Mouse (Mus musculus) megakaryocyte-erythroid progenitor cell, adult 5 weeks (primary cell): ENCODE results near the gene 1700080E11Rik. TPM values are rescaled to one million over a fixed set of nuclear protein-coding genes. Genes with fewer than 3 reads are reported as not detected.

ENCODE experiments used
- polyA plus RNA-seq: library from polyadenylated mRNA; stranded (reverse); fragments of >175 nt; gene quantifications from 2 replicates; pipeline ENCODE4 v1.2.3, GENCODE M21; 2012

Gene 1700080E11Rik
- polyA plus RNA-seq, result not detected in 2 replicates

DNA sequence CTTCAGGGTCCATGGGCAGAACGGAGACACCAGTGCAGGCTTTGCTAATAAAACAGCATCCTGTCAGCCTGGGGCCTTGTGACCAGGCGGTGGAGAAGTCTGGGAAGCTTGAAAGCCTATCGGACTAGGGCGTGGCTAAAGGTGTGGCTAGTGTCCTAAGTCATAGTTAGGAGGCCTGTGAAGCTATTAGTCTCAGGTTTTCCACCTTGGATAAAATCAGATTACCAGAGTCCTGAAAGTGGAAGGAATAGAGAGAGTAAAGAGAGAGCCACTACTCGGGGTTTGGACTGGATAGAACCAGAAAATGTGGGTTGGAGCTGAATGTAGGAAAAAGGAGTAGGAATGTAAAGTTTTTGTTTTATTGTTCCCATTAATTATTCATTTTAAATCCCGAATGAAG, at the start of gene 1700080E11Rik:
TSS of gene 1700080E11Rik (minus strand) at position 101 of the 400 bp plus-strand sequence.

DNA sequence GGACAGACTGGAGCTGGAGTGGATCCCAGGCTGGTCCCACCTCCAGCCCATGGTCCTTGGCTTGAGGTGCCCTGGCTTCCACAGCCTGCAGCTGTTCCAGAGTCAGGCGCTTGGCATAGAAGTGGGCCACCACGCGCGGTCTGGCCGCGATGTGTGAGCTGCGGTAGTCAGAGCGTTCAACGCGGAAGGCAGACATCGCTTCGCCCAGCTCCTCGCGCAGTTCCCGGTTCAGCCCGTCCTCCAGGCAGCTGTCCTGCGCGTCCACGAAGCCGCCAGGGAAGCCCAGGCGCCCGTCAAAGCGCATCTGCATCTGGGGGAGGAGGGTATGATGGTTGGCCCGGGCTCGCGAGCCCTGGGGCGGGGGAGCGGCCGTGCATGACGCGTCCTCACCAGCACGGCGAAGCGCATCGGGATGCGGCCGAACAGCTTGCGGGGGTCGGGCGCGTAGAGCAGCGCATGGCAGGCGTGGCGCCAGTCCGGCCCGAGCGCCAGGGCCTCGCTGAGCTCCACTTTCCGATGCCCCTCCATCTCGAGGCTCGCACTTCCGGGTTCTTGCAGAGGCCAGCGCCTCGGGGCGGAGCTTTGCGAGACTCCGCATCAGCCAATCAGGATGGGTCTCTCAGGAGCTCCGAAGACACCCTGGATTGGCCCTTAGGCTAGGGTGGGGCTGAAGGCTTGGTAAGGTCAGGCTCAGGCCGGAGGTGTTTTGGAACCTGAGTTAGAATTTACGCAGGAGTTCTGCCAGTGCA, 13.5 kb downstream of the 1700080E11Rik start, which contains the start of gene Nudt16:
TSS of gene Nudt16 (minus strand) at position 572 of the 749 bp plus-strand sequence.

Other genes with a start within 250 kb of the 1700080E11Rik start
- gene Mrpl3, start 91.9 kb downstream of the 1700080E11Rik start, polyA plus RNA-seq, result 20.6 and 21.2 TPM in 2 replicates
- 11.6 and 12.7 TPM in 2 replicates for gene Nudt16, start 13.3 kb downstream of the 1700080E11Rik start, polyA plus RNA-seq